Mouse (Mus musculus) erythroblast, embryonic 14.5 days (primary cell): ENCODE data around the gene Pnlip.

Source experiments
- GATA1 ChIP-seq: IDR thresholded peaks from 2 replicates; pipeline ENCODE4 v1.6.1; 2012; ENCODE audit warnings: low read length, inconsistent platforms, mixed read lengths
- TAL1 ChIP-seq: IDR thresholded peaks from 3 replicates; pipeline ENCODE4 v1.6.1; 2012; ENCODE audit warnings: low read length, inconsistent platforms, mixed read lengths

DNA sequence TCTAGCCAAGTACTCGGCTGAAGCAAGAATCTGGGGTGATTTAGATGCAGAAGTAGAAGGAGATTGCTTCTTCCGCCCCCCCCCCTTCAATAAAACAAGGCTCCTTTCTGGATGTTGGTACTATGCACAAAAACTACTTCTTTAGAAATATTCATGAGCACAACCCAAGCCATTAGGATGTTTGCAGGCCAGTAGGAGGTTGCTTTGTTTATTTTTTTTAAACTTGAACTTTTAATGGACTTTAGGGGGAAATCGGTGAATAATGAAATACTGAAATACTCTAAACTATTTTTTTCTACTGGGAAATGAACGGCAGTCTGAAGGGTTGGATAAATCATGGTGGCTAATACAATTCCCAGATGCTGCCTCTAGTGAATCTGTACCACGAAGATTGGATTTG, at the start of gene Pnlip:
- TF ChIP-seq GATA1: no peak
- no peak for TF ChIP-seq TAL1
